Mouse (Mus musculus): ENCODE measurements at regions not wholly inside any gene's neighbourhood (a gene's known extent, or its start where the extent isn't known, plus 50 kb on each side); places are given as distances from the start of the nearest gene placed in this dataset.

DNA sequence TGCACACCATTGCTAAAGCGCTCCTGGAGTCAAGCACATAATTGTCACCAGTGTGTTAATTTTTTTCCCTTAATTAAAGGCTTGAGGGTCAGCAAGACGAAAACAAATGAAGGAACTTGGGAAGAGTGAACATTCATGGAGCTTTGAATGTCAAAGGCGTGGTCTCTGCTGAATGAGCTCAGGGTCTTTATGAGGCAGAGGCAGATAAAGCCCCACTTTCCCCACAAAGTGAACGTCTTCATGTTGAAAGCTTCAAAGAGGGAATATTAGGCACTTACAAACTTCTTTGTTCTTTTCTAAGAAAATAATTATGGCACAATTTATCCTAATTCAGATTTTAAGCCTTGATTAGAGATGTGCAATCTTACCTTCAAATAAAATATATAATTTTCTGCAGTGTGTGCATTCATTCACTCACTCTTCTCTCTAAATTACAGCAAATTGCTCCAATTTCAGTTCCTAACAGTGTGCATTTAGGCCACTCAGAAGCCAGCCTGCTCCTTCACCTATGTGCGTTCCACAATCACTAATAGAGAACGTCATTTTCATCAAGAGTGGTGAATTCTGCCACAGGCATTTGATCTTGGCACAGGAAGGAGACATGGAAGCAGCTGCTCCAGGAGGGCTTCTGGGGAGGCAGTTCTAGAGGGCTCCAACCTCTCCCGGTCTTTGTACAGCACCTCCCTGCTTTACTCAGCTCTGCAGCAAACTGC, 412.1 kb downstream of the Sox11 start:
- no peak for ATAC-seq (replicated peaks; ENCODE audit: low read depth, poor library complexity, severe bottlenecking)

DNA sequence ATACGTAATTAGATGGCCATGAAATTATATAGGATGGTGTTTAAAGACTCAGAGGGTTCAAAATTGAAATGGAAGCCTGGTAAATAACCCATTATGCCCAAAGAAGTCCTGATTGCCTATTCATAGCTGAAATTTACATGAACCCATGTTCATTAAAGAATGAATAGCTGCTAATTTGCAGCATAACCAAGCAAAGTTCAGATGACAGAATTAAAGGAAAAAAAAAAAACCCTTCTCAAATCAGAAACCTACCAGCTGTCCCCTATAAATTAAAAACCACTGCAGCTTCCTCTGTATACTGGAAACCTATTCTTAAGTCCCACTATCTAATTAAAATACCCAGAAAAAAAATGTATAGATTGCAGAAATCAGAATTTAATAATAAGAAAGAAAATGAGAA, 436.2 kb downstream of the Sox11 start:
- no peak for ATAC-seq (replicated peaks; ENCODE audit: low read depth, poor library complexity, severe bottlenecking)

DNA sequence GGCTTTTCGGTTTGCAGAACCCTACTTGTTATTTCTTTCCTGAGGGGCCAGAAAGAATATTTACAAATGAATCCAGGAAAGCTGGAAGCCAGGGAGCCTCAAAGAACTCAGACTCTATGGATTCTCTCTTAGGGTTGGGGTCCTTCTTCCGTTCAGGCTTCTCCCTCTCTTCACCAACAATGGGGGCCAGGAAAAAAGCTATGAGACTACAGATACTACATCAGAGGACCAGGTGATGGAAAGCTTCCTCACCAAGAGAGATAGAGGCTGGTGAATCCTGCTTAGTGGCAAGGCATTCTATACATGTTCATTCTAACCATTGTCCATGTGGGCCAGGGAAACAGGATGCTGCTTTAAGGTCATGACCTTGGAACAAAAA, 434.9 kb downstream of the Cmpk2 start:
- no peak for ATAC-seq (replicated peaks; ENCODE audit: low read depth, poor library complexity, severe bottlenecking)

DNA sequence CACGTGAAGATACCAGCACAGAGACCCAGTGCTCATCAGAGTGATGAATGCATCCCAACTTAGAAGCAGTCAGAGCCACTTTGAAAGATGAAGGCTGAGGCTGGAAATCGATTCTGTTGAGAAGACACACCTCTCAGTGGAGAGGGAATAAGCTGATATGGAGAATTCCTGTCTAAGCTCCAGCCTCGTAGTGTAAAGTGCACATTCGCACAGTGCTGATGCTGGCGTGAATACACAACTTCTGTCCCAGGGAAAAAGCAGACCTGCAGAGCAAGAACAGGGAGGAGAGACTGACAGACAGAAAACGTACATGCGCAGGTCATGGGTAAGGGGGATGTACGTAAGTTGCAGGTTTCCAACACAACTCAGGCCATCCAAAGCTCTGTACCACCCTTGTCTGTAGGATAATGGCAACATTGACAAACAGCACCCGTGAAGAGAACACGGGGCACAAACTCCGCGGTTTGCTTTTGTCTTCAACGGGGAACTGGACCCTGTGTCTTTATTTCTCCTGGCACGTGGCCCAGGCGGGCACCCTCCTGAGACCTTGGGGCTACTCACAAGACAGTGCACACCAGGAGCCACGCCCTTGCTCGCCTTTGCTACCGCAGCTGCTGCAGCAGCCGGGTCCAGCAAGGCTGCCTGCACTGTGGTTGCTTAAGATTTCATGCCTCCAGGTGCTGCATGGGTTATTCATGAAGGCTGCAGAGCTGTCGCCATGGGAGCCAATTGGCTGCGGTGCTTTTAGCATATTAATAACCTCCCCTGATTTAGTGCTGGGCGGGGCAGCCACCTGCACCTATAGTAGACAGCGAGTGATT, 434.3 kb downstream of the Cmpk2 start:
- ATAC-seq (replicated peaks; ENCODE audit: low read depth, poor library complexity, severe bottlenecking), result no peak

DNA sequence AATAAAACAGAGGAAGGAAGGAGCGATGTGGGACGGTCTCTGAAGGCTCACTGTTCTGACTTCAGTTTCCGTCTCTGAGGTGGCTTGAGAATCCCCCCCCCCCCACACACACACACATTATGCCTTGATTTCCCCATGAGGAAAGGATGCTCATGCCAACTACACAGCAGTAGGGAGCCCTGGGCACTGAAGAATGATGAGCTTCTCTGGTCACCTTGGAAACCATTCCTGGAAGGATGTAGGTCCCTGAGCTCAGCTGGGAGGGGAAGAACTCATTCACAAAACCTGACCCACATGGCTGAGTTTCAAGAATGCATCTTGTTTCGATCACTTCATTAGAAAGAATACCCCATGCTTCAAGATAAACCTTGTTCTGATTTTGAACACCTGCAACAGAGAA, 422.2 kb downstream of the Cmpk2 start:
- ATAC-seq (replicated peaks; ENCODE audit: low read depth, poor library complexity, severe bottlenecking), result no peak

DNA sequence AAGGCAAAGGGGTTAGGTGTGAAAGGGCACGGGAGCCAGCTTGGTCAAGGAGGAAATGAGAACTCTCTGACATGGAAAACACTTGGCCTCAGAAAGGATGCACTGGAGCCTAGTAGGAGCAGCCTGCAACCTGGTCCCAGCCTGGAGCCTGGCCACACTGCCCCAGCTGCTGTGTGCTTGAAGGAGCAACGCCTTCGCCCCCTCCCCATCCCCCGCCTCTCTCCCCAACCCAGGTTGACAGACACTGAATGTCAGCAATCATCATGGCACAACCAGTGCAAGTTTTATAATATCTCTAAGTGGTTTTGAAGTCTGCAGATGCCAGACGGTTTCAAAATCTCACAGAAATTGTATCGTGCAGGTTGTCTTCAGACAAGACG, 417.6 kb downstream of the Cmpk2 start:
- ATAC-seq (replicated peaks; ENCODE audit: low read depth, poor library complexity, severe bottlenecking), result no peak

DNA sequence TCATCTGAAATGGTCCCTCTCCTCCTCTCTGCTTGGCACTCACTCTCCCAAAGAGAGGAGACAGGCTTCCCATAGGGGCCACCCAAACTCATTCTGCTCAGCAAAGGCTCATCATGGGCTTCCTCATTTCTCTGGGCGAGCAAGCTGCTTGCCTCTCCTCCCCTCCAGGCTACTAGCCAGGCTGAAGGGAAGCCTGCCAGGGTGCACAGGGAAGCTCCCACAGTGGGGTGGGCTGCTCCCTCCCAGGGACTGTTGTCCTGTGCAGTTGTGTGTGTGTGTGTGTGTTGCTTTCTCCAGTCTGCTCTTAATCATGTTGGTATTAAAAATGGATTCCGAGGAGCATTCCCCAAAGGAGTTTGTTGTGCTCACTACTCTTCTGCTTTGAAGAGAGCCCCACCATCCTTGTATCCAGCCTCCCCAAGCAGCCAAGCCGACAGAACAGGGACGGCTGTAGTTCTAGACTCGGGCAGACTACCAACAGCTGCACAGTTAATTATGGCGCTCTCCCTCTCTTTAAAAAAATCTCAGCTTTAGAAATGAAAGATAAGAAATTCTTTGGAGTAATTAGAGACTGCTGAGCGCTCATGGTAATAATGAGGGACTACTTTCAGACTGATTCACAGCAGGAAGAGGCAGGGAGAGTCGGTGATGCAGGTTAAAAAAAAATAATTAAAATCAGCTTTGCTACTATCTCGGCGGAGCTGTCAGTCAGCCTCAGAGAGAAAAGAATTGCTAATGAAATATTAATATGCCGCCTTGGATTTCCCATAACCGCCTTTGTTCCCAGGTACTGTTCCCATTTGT, 417.0 kb downstream of the Cmpk2 start:
- no peak for ATAC-seq (replicated peaks; ENCODE audit: low read depth, poor library complexity, severe bottlenecking)

DNA sequence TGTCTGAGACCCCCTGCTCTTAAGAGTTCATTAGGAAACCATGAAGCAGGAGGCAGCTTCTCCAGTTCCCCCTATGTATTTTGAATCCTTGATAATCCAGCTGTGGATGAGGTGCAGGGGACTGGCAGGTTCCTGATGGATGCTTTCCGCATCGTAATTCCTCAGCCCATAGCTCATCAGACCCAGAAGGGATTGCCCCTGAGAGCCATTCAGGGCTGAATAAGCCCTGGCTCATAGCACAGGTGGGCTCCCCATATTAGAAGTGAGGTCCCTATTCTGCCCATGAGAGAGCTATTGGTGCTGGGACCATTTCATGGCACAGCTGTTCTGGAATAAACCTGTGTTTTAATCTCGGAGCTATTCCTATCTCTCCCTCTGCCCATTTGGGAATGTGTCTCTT, 416.1 kb downstream of the Cmpk2 start:
- no peak for ATAC-seq (replicated peaks; ENCODE audit: low read depth, poor library complexity, severe bottlenecking)

DNA sequence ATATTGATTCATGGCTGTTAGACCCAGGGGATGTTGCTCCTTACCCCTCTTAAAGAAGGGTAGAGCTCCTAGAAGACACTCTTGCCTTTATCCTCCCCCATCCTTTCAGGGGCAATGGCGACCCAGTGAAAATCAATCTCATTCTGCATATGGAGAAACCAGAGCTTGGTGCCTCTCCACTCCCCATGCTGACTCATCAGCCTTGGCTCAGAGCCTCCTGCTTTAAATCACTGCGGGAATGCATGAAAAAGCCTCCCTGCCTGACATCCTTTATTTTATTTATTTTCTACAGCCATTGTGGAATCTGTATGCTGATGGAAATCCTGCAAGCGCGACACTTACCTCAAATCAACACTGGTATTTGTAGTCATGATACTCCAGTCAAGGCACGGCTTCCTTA, 415.2 kb downstream of the Cmpk2 start:
- no peak for ATAC-seq (replicated peaks; ENCODE audit: low read depth, poor library complexity, severe bottlenecking)

DNA sequence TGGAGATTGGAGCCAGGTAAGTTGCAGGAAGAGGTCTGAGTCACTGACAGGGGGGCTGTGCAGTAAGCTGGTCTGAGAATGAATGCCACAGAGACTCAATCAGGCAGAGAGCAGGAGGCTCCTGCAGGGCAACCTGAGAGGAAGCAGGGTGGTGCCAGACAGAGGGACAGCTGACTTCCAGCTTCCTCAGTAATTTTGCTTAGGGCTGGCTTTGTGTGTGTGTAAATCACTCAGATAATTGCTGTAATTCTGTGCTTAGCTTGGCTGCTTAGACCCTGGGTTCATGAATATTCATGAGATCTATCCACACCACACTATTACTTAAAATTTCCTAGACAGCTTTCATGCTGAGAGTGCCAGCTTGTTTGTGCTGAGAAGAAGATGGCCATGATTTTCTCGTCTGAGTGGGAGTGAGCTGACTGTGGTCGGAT, 408.7 kb downstream of the Cmpk2 start:
- no peak for ATAC-seq (replicated peaks; ENCODE audit: low read depth, poor library complexity, severe bottlenecking)

DNA sequence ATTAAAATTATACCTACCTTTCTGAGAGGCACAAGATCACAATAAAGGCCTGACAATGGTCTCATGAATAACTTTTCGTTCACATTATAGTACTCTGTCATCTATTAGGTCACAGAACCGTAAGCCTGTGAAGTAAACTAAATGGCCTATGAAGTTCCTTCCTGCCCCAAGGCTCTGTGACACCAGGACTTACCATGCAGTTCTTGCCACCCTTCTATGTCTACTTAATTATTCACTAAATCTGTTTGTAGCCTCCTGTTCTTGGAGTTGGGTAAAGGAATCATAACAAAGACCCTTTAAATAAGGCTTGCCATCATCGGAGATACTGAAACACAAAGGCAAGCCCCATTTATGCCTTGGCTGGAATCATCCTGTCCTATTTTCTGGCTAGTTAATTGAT, 408.3 kb downstream of the Cmpk2 start:
- no peak for ATAC-seq (replicated peaks; ENCODE audit: low read depth, poor library complexity, severe bottlenecking)

DNA sequence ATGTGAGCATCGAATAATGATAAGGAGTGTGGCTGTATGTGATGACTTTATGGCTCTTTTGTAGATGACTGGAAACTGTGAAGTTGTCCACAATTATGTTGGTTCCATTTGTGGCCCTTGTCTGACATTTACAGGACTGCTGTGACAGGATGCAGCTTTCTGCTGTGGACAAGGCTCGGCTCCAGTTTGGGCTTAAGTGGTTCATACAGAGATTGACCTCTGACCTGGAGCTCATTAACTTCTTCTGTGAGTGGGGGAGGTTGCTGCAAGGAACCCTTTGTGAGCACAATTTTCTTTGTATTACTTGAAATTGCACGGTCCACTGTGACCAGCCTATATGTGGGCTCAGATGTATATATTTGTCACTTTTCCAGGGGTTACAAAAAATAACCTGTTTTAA, 403.5 kb downstream of the Cmpk2 start:
- ATAC-seq (replicated peaks; ENCODE audit: low read depth, poor library complexity, severe bottlenecking), result no peak

DNA sequence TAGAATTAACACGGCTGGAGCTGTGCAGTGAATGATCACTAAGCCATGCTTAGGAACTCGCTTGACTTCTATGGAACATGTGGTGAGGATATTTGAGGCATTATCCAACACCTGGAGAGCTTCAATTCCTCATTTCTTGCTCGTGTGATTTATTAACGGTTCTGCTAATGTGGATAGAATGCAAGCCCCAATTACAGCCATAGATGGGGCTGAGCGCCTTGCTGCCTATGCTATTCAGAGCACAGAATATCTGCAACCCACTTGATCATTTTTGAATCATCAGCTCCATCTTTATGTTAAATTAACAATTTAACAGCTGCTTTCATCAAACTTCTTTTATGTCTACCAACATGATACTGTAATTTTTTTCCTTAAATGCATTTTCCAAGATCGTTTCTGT, 398.7 kb downstream of the Cmpk2 start:
- no peak for ATAC-seq (replicated peaks; ENCODE audit: low read depth, poor library complexity, severe bottlenecking)

DNA sequence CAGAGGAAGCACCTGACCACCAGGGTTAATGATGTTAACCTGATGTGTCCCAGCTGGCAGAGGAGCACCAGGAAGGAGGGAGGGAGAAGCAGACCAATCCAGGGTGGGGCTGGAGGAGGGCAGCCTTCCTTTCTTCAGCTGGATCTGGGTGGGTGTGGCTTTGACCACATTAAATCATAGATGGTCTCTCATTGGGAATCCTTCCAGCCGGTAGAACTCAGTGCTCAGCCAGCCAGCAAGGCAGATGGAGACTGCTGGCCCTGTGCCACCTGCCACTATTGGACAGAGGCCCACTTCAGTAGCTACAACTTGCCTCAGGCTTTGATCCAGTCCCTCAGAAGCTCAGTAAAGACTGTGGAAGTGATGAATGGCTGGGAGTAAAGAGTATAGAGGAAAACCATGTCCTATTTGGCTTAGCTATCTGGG, 386.1 kb downstream of the Cmpk2 start:
- ATAC-seq (replicated peaks; ENCODE audit: low read depth, poor library complexity, severe bottlenecking), result no peak

DNA sequence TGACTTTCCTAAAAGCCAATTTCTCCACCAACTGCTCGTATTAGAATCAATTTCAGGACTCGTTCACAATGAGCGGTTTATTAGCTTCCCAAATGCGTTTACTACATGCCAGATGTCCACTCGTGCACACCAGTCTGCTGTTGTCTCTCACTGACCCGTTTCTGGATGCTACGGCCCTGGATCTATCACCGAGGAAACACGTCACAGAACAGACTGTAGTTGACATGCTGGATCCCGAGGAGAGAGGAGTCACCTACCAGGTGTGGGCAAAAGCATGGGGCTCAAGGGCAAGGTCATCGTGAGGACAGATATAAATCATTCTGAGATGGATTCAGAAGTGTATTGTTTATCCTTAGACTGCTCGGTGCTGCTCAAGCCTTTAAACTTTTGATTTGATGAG, 375.9 kb downstream of the Cmpk2 start:
- ATAC-seq (replicated peaks; ENCODE audit: low read depth, poor library complexity, severe bottlenecking), result no peak

DNA sequence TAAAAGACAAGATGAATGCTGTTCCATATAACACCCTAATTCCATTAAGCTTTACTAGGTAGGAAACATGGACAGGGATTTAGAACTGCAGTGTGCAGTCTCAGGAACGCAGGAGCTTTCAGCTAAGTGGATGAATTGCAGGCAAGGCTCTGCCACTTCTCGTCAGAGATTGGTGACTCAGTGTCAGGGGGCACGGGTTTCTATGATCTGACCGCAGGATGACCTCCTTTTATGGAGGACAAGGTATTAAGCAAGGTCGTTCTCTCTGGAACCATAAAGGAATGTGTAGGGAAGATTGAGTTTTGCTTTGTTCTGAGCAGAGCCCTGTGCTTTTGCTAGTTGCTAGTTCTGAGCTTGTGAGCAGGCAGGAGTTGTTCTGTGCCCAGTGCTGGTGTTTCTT, 373.7 kb downstream of the Cmpk2 start:
- ATAC-seq (replicated peaks; ENCODE audit: low read depth, poor library complexity, severe bottlenecking), result no peak

DNA sequence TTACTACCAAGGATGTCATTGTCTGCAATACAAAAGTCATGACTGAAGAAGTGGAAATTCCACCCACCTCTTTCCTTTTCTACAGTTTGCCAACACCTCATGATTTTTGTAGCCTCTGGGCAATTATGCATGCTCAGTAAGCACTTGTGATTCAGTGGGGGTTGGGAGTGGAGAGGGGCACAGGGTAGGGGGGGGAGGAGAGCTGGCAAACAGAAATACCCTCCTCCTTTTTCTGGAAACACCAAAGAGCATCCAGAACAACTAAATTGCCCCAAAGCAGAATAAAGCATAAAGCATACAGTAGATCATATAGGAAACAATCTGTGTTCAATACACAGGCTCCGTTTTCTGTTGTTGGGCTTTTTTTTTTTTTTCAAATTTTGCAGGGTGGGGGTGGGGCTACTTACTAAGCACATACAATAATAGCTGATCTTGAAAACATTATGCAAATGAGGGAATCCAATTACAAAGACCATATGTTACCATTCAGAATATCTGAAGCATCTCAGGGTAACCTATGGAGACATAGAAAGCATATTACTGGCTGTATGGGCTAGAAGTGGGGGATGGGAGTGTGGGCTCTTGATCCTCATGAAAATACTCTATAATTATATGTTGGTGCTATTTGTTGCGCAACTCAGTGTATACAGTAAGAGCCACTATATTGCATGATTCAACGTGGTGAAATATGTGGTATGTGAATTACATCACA, 352.4 kb downstream of the Cmpk2 start:
- no peak for ATAC-seq (replicated peaks; ENCODE audit: low read depth, poor library complexity, severe bottlenecking)

DNA sequence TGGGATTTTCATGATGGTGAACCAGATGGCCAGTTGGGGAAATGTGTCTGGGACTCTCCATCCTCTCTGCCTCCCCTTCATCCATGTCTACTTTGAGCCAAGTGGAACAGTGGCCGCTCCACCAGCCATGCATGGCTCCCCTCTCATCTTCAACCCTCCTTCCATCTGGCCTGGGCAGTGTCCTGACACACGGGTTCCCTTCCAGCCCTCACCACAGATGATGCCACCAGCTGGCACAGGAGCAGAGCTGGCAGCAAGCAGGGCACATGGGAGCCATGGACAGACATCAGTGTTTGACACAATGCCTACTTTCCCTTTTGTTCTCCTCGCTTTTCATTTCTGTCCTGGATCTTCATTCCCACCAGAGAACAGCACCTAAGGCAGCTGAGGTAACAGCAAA, 348.9 kb downstream of the Cmpk2 start:
- ATAC-seq (replicated peaks; ENCODE audit: low read depth, poor library complexity, severe bottlenecking), result no peak

DNA sequence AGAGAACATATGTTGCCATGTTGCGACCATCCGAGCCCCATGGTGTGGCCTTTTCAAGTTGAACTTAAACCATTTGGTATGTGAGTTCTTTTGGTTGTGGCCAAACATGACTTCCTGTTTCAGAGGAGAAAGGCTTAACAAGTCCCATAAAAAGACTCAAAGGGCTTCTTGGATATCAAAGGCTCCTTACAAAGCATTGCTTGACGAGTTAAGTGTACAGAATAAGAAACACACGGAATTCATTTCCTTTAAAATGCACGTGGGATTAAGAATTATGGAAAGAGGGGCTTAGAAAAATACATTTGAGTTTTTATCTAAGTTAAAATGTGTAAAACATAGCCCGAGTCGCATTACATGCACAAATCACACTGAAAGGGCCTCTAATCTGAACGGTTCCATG, 346.8 kb downstream of the Cmpk2 start:
- ATAC-seq (replicated peaks; ENCODE audit: low read depth, poor library complexity, severe bottlenecking), result no peak

DNA sequence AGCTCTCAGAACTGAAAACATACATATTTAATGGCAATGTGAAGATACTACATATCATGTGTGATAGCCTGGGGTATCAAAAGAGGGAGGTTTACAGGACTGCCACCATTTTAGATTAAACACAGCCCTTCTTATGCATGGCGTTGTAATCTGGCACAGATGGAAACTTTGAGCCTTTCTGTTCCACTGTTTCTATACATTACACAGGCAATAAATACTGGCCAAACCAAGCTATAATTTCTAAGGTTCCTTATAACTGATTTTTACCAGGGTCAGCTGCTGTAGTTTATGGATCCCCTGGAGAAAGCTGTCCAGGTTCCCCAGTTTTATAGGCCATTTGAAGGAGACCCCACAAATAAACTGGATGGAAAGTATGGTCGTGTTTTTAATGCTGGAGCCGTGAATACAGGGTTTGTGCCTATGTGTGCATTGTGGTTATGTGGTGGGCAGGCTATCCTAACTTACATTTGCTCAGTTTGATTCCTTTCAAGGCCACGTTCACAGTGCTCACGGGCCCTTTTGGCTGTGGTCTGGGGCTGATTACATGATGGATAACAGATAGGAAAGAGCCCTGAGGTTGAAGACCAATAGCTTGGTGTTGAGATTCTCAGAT, 341.7 kb downstream of the Cmpk2 start:
- ATAC-seq (replicated peaks; ENCODE audit: low read depth, poor library complexity, severe bottlenecking), result no peak
